Mouse (Mus musculus) cortical plate, adult 2 months (tissue): ENCODE data around the gene Chtf18. TPM values are rescaled to one million over a fixed set of nuclear protein-coding genes. Genes with fewer than 3 reads are reported as not detected.
A peak's percentile ranks its signal among the peaks of the same experiment; 100 is the strongest.

Source experiments
- H3K27ac ChIP-seq: fragments of 200-500 bp; 2 replicates; pipeline ENCODE4 v1.5.1; 2012; ENCODE audit warnings: low read length, control low read depth, inconsistent platforms; ENCODE audit not compliant: insufficient read depth
- H3K4me1 ChIP-seq: fragments of 200-500 bp; 2 replicates; pipeline ENCODE4 v1.6.1; 2011; ENCODE audit warnings: low read length; ENCODE audit not compliant: control insufficient read depth, insufficient read depth
- H3K4me3 ChIP-seq: fragments of 200-500 bp; 2 replicates; pipeline ENCODE4 v1.5.1; 2011; ENCODE audit warnings: mild to moderate bottlenecking, low read length, control low read depth; ENCODE audit not compliant: insufficient read depth
- CTCF ChIP-seq: fragments of 200-500 bp; IDR thresholded peaks from 2 replicates; pipeline ENCODE4 v1.5.1; 2011; ENCODE audit warnings: mild to moderate bottlenecking, control low read depth, low read length; ENCODE audit not compliant: insufficient read depth; ENCODE audit errors: extremely low read depth
- POLR2A ChIP-seq: fragments of 200-500 bp; IDR thresholded peaks from 2 replicates; pipeline ENCODE4 v1.6.1; 2011; ENCODE audit warnings: mild to moderate bottlenecking, low read length, control low read depth; ENCODE audit not compliant: insufficient read depth; ENCODE audit errors: extremely low read depth
- polyA plus RNA-seq: library from polyadenylated mRNA; depleted of rRNA; stranded (reverse); fragments of >200 nt; gene quantifications from 2 replicates; pipeline ENCODE4 v1.2.3, GENCODE M21; 2012; rRNA removed

Gene Chtf18
- 2.3 and 2.4 TPM in 2 replicates for polyA plus RNA-seq

DNA sequence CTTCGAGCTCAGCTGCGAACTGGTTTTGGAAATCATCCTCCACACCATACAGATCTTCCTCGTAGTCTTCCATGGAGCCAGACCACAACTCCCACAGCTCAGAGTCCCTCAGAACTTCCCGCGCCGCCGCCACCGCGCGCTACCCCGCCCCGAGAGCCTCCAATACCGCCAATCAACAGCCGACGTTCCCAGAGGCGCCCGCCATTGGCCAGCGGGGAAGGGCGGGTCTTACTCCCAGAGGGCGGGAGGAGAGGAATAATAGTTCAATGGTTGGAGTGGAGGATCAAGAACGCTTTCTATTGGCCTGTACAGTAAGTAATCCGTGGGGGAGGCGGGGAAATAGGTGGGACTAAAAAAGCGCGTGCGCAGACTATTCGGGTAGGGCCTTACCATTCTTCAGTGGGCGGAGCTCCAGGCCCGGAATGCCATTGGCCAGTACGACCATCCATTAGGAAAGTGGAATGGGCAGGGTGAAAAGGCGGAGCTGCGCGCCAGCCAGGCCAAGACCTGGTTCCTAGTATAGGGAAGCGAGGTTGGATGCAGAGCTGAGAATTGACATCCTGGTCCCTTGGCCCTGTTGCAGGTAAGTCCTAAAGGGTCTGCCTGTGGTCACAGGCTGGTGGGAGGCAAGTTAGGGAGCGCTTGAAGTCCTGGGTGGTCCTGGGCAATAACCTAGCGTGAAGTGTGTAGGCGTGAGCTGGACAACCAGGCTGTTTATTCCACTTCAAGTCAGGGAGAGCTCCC lies at the start of gene Chtf18, which contains the start of gene Rpusd1:
TSS of gene Chtf18 (minus strand) at position 155 of the 744 bp plus-strand sequence.
TSS of gene Rpusd1 (plus strand) at position 406 of the 744 bp plus-strand sequence.
- Histone ChIP-seq H3K27ac (no peak within 1 kb of the TSS), H3K4me1 (peaks cover 2% of the 10 kb centered on the region; the same call in 1 of the 2 replicates), H3K4me3 (peak within 1 kb of the TSS; percentile 58)
- TF ChIP-seq CTCF, result no peak
- TF ChIP-seq POLR2A, result peak; percentile 96

GRCm38 (mm10) chr17:25775318-25776062 lies 48.3 kb upstream of the Chtf18 start:
- Histone ChIP-seq H3K4me3 (no peak overlapping the region), H3K4me1 (peaks cover 4% of the 10 kb centered on the region; the same call in 1 of the 2 replicates), H3K27ac (no peak overlapping the region)
- TF ChIP-seq POLR2A (no peak), CTCF (no peak)

DNA sequence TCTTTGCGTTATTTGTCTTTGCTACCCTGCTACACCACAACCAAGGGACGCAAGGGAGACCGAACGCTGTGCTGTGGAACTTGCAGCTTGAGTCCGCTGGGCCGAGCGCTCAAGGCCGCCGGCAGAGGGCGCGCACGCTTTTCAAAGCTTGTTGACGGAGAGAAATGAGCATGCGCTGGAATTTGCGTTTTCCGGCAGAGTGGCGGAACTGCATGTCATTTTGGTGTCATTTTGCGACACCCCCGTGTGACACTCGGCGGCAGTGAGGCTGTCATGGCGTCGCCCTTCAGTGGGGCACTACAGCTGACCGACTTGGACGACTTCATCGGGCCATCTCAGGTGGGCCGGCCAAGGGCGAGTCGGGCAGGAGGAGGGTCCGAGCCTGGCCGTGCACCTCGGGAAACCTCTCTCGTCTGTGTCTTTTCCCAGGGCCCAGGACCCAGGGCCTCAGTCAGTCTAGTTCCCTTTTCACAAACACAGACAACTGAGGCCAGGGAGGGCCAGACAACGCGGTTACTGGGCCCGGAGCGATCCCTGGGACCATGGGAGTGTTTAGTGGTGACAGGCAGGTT lies 46.4 kb upstream of the Chtf18 start, which contains the start of gene Narfl:
TSS of gene Narfl (plus strand) at position 228 of the 572 bp plus-strand sequence.
- peak within 1 kb of the TSS; percentile 11; the same call in 1 of the 2 replicates for H3K27ac ChIP-seq
- TF ChIP-seq POLR2A, result peak; percentile 81
- peak; percentile 91 for TF ChIP-seq CTCF

DNA sequence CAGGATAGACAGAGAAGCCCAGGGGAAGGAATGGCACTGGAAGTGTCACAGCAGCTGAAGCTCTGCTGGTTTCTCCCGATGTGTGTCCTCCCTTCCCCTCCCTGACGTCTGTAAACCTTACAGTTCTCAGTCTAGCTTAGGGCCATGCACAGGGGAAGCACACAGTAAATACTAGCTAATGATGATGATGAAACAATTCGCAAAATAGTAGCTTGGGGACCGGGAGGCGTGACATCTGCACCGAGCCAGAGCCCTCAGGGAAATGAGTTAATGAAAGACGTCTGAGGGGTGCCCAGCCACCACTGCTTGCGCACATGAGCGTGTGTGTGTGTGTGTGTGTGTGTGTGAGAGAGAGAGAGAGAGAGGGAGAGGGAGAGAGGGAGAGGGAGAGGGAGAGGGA lies 42.1 kb upstream of the Chtf18 start:
- TF ChIP-seq CTCF (no peak), POLR2A (no peak)
- H3K4me3 ChIP-seq, result no peak overlapping the region
- H3K27ac ChIP-seq, result no peak overlapping the region
- H3K4me1 ChIP-seq, result peaks cover under 1% of the 10 kb centered on the region; the same call in 1 of the 2 replicates

More for the DNA sequence above, 46.4 kb upstream of the Chtf18 start, which contains the start of gene Narfl:
- H3K4me3 ChIP-seq, result peak within 1 kb of the TSS; percentile 57
- H3K4me1 ChIP-seq, result peaks cover 4% of the 10 kb centered on the region; the same call in 1 of the 2 replicates

DNA sequence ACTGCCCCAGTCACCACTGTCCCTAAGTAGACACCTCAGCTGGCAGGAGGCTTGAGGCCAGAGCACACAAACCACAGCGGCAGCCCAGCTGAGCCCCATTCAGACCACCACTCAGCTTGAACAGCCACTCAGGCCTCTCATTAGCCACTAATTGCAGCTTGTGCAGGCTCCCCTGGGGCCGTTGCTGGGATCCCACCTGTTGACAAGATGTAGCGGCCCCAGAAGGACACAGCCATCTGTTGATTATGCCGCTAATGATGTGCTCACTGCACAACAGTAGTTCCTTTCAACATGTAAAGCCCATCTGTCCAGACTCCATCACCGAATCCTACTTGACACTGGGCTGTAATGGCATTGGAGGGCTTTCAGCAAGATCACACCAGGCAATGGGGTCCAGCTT lies 38.7 kb upstream of the Chtf18 start:
- Histone ChIP-seq H3K4me1 (peaks cover 7% of the 10 kb centered on the region), H3K4me3 (no peak overlapping the region), H3K27ac (no peak overlapping the region)
- TF ChIP-seq POLR2A (no peak), CTCF (no peak)

DNA sequence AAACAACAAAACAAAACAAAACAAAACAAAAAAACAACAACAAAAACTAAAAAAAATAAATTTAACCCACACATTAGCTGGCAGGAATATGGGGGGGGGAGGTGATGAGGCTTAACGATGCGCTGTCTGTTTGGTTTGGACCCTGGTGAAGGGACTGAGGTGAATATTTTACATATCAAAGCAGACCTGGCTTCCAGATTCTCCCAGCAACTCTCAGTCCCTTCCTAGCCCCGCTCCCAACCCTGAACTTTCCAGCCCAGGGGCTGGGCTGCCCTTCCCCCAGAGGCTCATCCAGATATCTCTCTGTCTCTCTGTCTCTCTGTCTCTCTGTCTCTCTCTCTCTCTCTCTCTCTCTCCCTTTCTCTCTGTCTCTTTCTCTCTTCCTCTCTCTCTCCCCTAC lies 35.4 kb upstream of the Chtf18 start:
- TF ChIP-seq POLR2A (no peak), CTCF (no peak)
- no peak overlapping the region for H3K27ac ChIP-seq
- H3K4me3 ChIP-seq, result no peak overlapping the region
- H3K4me1 ChIP-seq, result peaks cover 10% of the 10 kb centered on the region

GRCm38 (mm10) chr17:25761561-25761970 lies 34.3 kb upstream of the Chtf18 start:
- TF ChIP-seq CTCF, result no peak
- TF ChIP-seq POLR2A, result 0 out of 2 replicates have a peak, but pooled peaks have one; percentile 9
- Histone ChIP-seq H3K27ac (peak overlapping the region; percentile 64), H3K4me1 (peaks cover 10% of the 10 kb centered on the region), H3K4me3 (no peak overlapping the region)

DNA sequence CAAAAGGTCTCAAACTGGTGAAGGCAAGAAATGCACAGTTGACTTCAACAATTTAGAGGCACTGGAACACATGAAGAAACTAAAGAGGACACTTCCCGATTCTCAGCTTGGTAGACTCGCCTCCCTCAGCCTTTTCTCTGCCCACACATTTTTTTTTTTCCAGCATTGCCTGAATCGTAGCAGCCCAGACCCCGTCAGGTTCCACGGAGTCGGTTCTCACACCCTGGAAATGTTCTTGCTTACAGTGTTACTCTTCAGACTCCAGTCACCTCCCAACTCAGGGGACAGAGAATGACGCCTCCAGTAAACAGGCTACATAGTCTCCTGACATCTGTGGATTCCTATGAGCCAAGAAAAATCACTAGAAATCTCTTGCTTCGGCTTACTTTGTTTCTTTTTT lies 32.9 kb upstream of the Chtf18 start:
- no peak overlapping the region for H3K27ac ChIP-seq

DNA sequence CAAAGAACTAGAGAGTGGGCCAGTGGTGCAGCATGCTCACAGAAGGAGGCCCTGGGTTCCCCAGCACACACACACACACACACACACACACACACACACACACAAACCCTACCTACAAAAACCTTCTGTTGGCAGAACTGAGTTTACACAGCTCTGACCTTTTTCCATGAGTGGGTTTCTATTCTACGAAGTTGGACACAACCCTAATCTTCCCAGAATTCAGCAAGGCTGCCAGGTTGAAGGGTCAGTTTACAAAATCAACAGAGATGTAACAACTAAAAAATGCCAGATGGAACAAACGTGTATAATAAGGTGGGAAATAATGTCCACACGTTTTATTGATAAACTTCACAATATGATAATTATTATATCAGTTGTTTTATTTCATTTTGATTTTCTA lies 30.5 kb upstream of the Chtf18 start:
- peaks cover 10% of the 10 kb centered on the region for H3K4me1 ChIP-seq
- TF ChIP-seq POLR2A, result no peak
- TF ChIP-seq CTCF, result no peak
- H3K27ac ChIP-seq, result no peak overlapping the region
- H3K4me3 ChIP-seq, result no peak overlapping the region

More for the DNA sequence above, 32.9 kb upstream of the Chtf18 start:
- no peak overlapping the region for H3K4me3 ChIP-seq
- TF ChIP-seq CTCF (no peak), POLR2A (no peak)
- peaks cover 10% of the 10 kb centered on the region for H3K4me1 ChIP-seq
